Mouse (Mus musculus) megakaryocyte, embryonic 14.5 days (primary cell): ENCODE data around the gene Ccdc102a.

Source experiments
- FLI1 ChIP-seq: IDR thresholded peaks from 2 replicates; pipeline ENCODE4 v1.6.1; 2012; ENCODE audit warnings: low read length, inconsistent platforms, mixed read lengths
- GATA1 ChIP-seq: IDR thresholded peaks from 3 replicates; pipeline ENCODE4 v1.6.1; 2012; ENCODE audit warnings: mixed read lengths, low read length, inconsistent platforms, borderline replicate concordance

- no peak for TF ChIP-seq GATA1
- no peak for TF ChIP-seq FLI1
These were observed 44.3 kb upstream of the Ccdc102a start for GRCm38 (mm10) chr8:94962201-94962600.
